Mouse (Mus musculus) brain, embryonic 14.5 days (tissue): ENCODE results near the gene Fam189b.

Experiments used
- CTCF ChIP-seq: fragments of 200-500 bp; IDR thresholded peaks from 2 replicates; pipeline ENCODE4 v1.5.1; 2012; ENCODE audit warnings: inconsistent platforms, mild to moderate bottlenecking, moderate library complexity, borderline replicate concordance; ENCODE audit not compliant: insufficient read depth, insufficient read length; ENCODE audit errors: extremely low read depth
- POLR2A ChIP-seq: fragments of 200-500 bp; IDR thresholded peaks from 2 replicates; pipeline ENCODE4 v1.6.1; 2012; ENCODE audit warnings: mild to moderate bottlenecking, inconsistent platforms, borderline replicate concordance; ENCODE audit not compliant: poor library complexity, insufficient read depth, insufficient read length, severe bottlenecking; ENCODE audit errors: extremely low read depth

GRCm38 (mm10) chr3:89226361-89226760, 43.4 kb downstream of the Fam189b start:
- TF ChIP-seq POLR2A (no peak), CTCF (no peak)
